Mouse (Mus musculus): ENCODE data around the gene Macrod2. TPM values are rescaled to one million over a fixed set of nuclear protein-coding genes. Genes with fewer than 3 reads are reported as not detected.

The Macrod2 gene
- polyA plus RNA-seq, 1 experiment from 2014 or later: 25.7 TPM

DNA sequence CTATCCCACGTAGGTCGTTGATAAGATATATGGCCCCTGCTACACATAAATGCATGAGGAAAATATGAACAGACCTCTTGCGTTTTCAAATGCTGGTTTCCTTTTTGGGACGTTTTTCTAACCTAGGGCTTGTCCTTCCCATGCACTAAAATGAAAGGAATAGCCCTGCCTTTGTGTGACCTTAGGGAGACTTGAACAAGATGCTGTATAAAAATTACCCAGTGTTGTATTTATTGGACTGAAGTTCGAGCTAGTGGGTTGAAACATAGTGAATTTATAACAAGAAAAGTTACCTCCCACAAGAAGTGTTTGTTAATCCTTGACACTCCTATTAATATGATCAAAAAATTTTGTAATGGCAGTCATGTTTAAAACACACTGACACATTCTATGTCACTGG lies 1827.8 kb downstream of the Macrod2 start:
- Histone ChIP-seq H3K27me3 (replicated peaks; ENCODE audit: control insufficient read depth, insufficient read depth, low read length) (no peaks in the 10 kb centered on the region), H3K4me2 (replicated peaks; ENCODE audit: low read depth) (no peak overlapping the region), H3K4me3 (ENCODE audit: low read depth, low read length) (no peak overlapping the region), H3K36me3 (ENCODE audit: control insufficient read depth, insufficient read depth) (no peaks in the 10 kb centered on the region), H3K9ac (ENCODE audit: low read depth, low read length) (no peak overlapping the region), H3K9me3 (ENCODE audit: control insufficient read depth) (no peaks in the 10 kb centered on the region), H3K27ac (ENCODE audit: low read depth, low read length) (no peak overlapping the region), H3K4me1 (replicated peaks; ENCODE audit: control insufficient read depth, insufficient read depth, low read length) (no peaks in the 10 kb centered on the region)
- TF ChIP-seq CTCF (IDR thresholded peaks at IDR 0.05; ENCODE audit: low read depth): no peak
- WGBS: 46% methylated on average over 5 of the region's 5 CpGs
- no peak for ATAC-seq

DNA sequence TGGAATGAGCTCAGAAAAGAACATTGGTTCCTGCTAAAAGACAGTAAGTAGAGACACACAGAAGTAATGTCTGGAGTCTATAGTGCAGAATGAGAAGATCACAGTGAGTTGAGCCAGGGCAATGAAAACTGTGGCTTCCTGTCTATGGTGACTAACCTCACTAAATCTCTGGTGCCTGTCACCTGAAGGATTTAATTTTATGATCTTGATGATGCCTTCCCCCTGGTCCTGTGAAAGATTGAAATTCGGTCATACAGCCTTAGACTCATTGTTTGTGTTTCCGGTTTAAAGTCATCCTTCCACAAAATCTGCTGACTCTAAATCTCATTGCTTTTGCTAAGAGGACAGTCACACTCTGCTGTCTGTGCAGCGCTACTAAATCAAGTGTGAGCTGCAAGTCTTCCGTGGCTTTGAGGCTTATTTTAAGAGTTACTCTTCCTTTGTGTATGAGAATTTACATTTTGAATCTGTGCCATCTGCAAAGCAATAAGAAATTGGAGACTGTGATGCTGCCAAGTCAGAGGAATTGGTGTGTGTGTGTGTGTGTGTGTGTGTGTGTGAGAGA lies 1836.0 kb downstream of the Macrod2 start:
- Histone ChIP-seq H3K4me3 (ENCODE audit: low read depth, low read length) (no peak overlapping the region), H3K9ac (ENCODE audit: low read depth, low read length) (no peak overlapping the region), H3K27me3 (replicated peaks; ENCODE audit: control insufficient read depth, insufficient read depth, low read length) (no peaks in the 10 kb centered on the region), H3K36me3 (ENCODE audit: control insufficient read depth, insufficient read depth) (no peaks in the 10 kb centered on the region), H3K4me1 (replicated peaks; ENCODE audit: control insufficient read depth, insufficient read depth, low read length) (no peaks in the 10 kb centered on the region), H3K4me2 (replicated peaks; ENCODE audit: low read depth) (no peak overlapping the region), H3K27ac (ENCODE audit: low read depth, low read length) (no peak overlapping the region), H3K9me3 (ENCODE audit: control insufficient read depth) (no peaks in the 10 kb centered on the region)
- no peak for TF ChIP-seq CTCF (IDR thresholded peaks at IDR 0.05; ENCODE audit: low read depth)
- WGBS: 58% methylated on average over 4 of the region's 4 CpGs
- ATAC-seq: no peak

- no peak for TF ChIP-seq CTCF (IDR thresholded peaks at IDR 0.05; ENCODE audit: low read depth)
- H3K4me2 ChIP-seq (replicated peaks; ENCODE audit: low read depth): no peak overlapping the region
- WGBS: 59% methylated on average over 9 of the region's 9 CpGs
- no peak overlapping the region for H3K9ac ChIP-seq (ENCODE audit: low read depth, low read length)
- H3K4me3 ChIP-seq (ENCODE audit: low read depth, low read length): no peak overlapping the region
- no peaks in the 10 kb centered on the region for H3K36me3 ChIP-seq (ENCODE audit: control insufficient read depth, insufficient read depth)
- no peak overlapping the region for H3K27ac ChIP-seq (ENCODE audit: low read depth, low read length)
- H3K9me3 ChIP-seq (ENCODE audit: control insufficient read depth): no peaks in the 10 kb centered on the region
- H3K4me1 ChIP-seq (replicated peaks; ENCODE audit: control insufficient read depth, insufficient read depth, low read length): no peaks in the 10 kb centered on the region
- ATAC-seq: no peak
- H3K27me3 ChIP-seq (replicated peaks; ENCODE audit: control insufficient read depth, insufficient read depth, low read length): no peaks in the 10 kb centered on the region
Observed at GRCm38 (mm10) chr2:142232828-142233227, 1837.7 kb downstream of the Macrod2 start.

GRCm38 (mm10) chr2:142243483-142243882 lies 1848.4 kb downstream of the Macrod2 start:
- Histone ChIP-seq H3K4me1 (replicated peaks; ENCODE audit: control insufficient read depth, insufficient read depth, low read length) (no peaks in the 10 kb centered on the region), H3K9ac (ENCODE audit: low read depth, low read length) (no peak overlapping the region), H3K27me3 (replicated peaks; ENCODE audit: control insufficient read depth, insufficient read depth, low read length) (no peaks in the 10 kb centered on the region), H3K4me2 (replicated peaks; ENCODE audit: low read depth) (no peak overlapping the region), H3K9me3 (ENCODE audit: control insufficient read depth) (no peaks in the 10 kb centered on the region), H3K27ac (ENCODE audit: low read depth, low read length) (no peak overlapping the region), H3K36me3 (ENCODE audit: control insufficient read depth, insufficient read depth) (no peaks in the 10 kb centered on the region), H3K4me3 (ENCODE audit: low read depth, low read length) (no peak overlapping the region)
- no peak for TF ChIP-seq CTCF (IDR thresholded peaks at IDR 0.05; ENCODE audit: low read depth)
- 79% methylated on average over 4 of the region's 4 CpGs for WGBS
- ATAC-seq: no peak

- TF ChIP-seq CTCF (IDR thresholded peaks at IDR 0.05; ENCODE audit: low read depth): no peak
- 41% methylated on average over 4 of the region's 4 CpGs for WGBS
- ATAC-seq: no peak
- Histone ChIP-seq H3K36me3 (ENCODE audit: control insufficient read depth, insufficient read depth) (no peaks in the 10 kb centered on the region), H3K4me2 (replicated peaks; ENCODE audit: low read depth) (no peak overlapping the region), H3K27me3 (replicated peaks; ENCODE audit: control insufficient read depth, insufficient read depth, low read length) (no peaks in the 10 kb centered on the region), H3K27ac (ENCODE audit: low read depth, low read length) (no peak overlapping the region), H3K9ac (ENCODE audit: low read depth, low read length) (no peak overlapping the region), H3K4me1 (replicated peaks; ENCODE audit: control insufficient read depth, insufficient read depth, low read length) (no peaks in the 10 kb centered on the region), H3K4me3 (ENCODE audit: low read depth, low read length) (no peak overlapping the region), H3K9me3 (ENCODE audit: control insufficient read depth) (no peaks in the 10 kb centered on the region)
Observed at GRCm38 (mm10) chr2:142250383-142250782, 1855.3 kb downstream of the Macrod2 start.

DNA sequence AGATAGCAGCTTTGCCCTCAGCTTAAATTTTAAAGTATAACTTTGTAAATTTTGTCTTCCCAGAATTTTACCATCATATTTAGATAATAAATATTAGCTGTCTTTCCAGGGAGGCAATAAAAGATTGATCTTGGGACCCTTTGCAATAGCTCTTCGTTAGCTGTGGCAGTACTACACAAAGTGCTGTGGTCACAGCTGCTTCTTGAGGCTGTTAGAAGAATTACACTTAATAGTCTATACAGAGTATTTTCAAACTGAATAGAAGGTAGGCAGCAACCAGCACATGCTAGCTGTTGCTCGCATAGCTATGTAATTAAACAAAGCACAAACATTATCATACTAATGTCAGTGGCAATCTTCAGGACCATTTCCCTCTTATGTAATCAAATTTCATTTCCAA lies 1856.4 kb downstream of the Macrod2 start:
- Histone ChIP-seq H3K4me1 (replicated peaks; ENCODE audit: control insufficient read depth, insufficient read depth, low read length) (no peaks in the 10 kb centered on the region), H3K9me3 (ENCODE audit: control insufficient read depth) (no peaks in the 10 kb centered on the region), H3K27ac (ENCODE audit: low read depth, low read length) (no peak overlapping the region), H3K4me3 (ENCODE audit: low read depth, low read length) (no peak overlapping the region), H3K4me2 (replicated peaks; ENCODE audit: low read depth) (no peak overlapping the region), H3K27me3 (replicated peaks; ENCODE audit: control insufficient read depth, insufficient read depth, low read length) (no peaks in the 10 kb centered on the region), H3K9ac (ENCODE audit: low read depth, low read length) (no peak overlapping the region), H3K36me3 (ENCODE audit: control insufficient read depth, insufficient read depth) (no peaks in the 10 kb centered on the region)
- 71% methylated on average over 2 of the region's 2 CpGs for WGBS
- ATAC-seq: no peak
- peak; percentile 20 for TF ChIP-seq CTCF (IDR thresholded peaks at IDR 0.05; ENCODE audit: low read depth)

GRCm38 (mm10) chr2:142253913-142254312 lies 1858.8 kb downstream of the Macrod2 start:
- Histone ChIP-seq H3K27ac (ENCODE audit: low read depth, low read length) (no peak overlapping the region), H3K4me2 (replicated peaks; ENCODE audit: low read depth) (no peak overlapping the region), H3K27me3 (replicated peaks; ENCODE audit: control insufficient read depth, insufficient read depth, low read length) (no peaks in the 10 kb centered on the region), H3K4me1 (replicated peaks; ENCODE audit: control insufficient read depth, insufficient read depth, low read length) (no peaks in the 10 kb centered on the region), H3K4me3 (ENCODE audit: low read depth, low read length) (no peak overlapping the region), H3K9ac (ENCODE audit: low read depth, low read length) (no peak overlapping the region), H3K36me3 (ENCODE audit: control insufficient read depth, insufficient read depth) (no peaks in the 10 kb centered on the region), H3K9me3 (ENCODE audit: control insufficient read depth) (no peaks in the 10 kb centered on the region)
- WGBS: 17% methylated on average over 11 of the region's 11 CpGs
- peak; percentile 90 for TF ChIP-seq CTCF (IDR thresholded peaks at IDR 0.05; ENCODE audit: low read depth)
- no peak for ATAC-seq

Measured in intestine, postnatal 0 days (tissue).